Mouse (Mus musculus): ENCODE measurements around the gene Tbl3. TPM values are rescaled to one million over a fixed set of nuclear protein-coding genes. Genes with fewer than 3 reads are reported as not detected.

Tbl3 gene
- total and polyA plus RNA-seq, 3 experiments, result 103 to 111 TPM; not detected in 1

DNA sequence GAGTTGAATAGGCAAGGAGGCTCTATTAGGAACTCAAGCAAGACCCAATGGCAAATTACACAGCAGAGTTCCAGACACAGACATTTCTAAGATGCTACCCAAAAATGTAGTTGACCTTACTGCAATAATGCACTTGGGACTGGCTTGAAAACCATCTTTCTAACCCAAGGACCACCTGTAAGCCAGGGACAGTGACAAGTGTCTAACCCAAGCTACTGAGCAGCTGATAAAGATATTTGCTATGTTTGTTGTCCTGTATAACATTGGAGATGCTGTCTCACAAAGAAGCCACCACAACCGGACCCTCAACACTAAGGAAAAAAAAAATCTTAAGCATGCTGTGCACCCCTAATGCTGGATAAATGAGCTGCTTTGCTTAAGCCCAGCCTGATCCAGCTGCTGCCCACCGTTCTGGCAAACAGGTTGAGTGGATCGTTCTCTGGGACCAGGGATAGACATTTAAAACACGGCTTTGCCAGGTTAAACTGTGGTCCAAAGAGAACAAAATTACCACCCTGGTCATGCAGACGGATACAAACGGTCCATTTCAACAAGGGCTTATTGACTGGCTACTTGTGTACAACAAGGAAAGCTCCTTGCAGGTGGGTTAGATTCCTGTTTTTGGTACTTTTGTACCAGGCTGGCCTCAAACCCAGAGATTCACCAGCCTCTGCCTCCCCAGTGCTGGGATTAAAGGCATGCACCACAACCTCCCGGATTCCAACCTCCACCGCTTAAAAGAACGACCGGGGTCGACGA lies 15.8 kb upstream of the Tbl3 start:
- Histone ChIP-seq H3K4me1 (ENCODE audit: control insufficient read depth in 1 of 2, insufficient read depth in 2 of 2, low read length in 2 of 2) (peaks cover 0 to 12% of the 10 kb centered on the region in 2 experiments; a peak in 3 of 4 replicates), H3K27me3 (ENCODE audit: control insufficient read depth in 1 of 2, insufficient read depth in 2 of 2, low read length in 2 of 2) (no peaks in the 10 kb centered on the region), H3K27ac (ENCODE audit: control insufficient read depth, low read depth, low read length) (peak overlapping the region; percentile 74), H3K36me3 (ENCODE audit: control insufficient read depth in 1 of 2, insufficient read depth in 2 of 2, low read length in 2 of 2) (peaks cover 5 to 15% of the 10 kb centered on the region in 2 experiments; a peak in 3 of 4 replicates), H3K9me3 (replicated peaks; ENCODE audit: insufficient read depth, low read length) (no peaks in the 10 kb centered on the region), H3K79me2 (ENCODE audit: control insufficient read depth, insufficient read depth, low read length, poor library complexity) (peaks cover 47% of the 10 kb centered on the region), H3K4me3 (ENCODE audit: control insufficient read depth in 1 of 2, insufficient read depth in 1 of 2, low read depth in 2 of 2, low read length in 2 of 2) (peak overlapping the region; percentile 70 to 85), H3K9ac (ENCODE audit: control insufficient read depth, low read depth, low read length, poor library complexity, severe bottlenecking) (peak overlapping the region; percentile 79)
- DNase-seq (ENCODE audit: low read depth, low spot score), result peak; percentile 76
- 0 out of 4 replicates have a peak, but pooled peaks of 1 of the 2 experiments have one; percentile 20 for TF ChIP-seq EP300 (IDR thresholded peaks at IDR 0.05; ENCODE audit: low read depth in 1 of 2, low read length in 2 of 2)
- TF ChIP-seq MAX (IDR thresholded peaks at IDR 0.05; ENCODE audit: low read length), result peak; percentile 19; the same call in 1 of the 2 replicates
- no peak for TF ChIP-seq GATA1 (IDR thresholded peaks at IDR 0.05; ENCODE audit: low read depth, low read length)
- no peak for TF ChIP-seq USF2 (IDR thresholded peaks at IDR 0.05; ENCODE audit: borderline replicate concordance in 1 of 2, insufficient read depth in 1 of 2, low read depth in 1 of 2, low read length in 2 of 2)
- no peak for TF ChIP-seq RCOR1 (IDR thresholded peaks at IDR 0.05; ENCODE audit: low read depth, low read length)
- no peak for TF ChIP-seq GABPA (IDR thresholded peaks at IDR 0.05; ENCODE audit: low read depth, low read length)
- no peak; the same call in 1 of the 2 replicates for TF ChIP-seq ZMIZ1 (IDR thresholded peaks at IDR 0.05; ENCODE audit: low read depth, low read length)
- TF ChIP-seq E2F4 (IDR thresholded peaks at IDR 0.05; ENCODE audit: borderline replicate concordance, low read depth, low read length), result no peak
- TF ChIP-seq SMC3 (IDR thresholded peaks at IDR 0.05; ENCODE audit: low read depth, low read length), result 0 out of 2 replicates have a peak, but pooled peaks have one; percentile 10
- peak; percentile 24; the same call in 1 of the 2 replicates for TF ChIP-seq ZNF384 (IDR thresholded peaks at IDR 0.05; ENCODE audit: low read depth, low read length)
- TF ChIP-seq BHLHE40 (IDR thresholded peaks at IDR 0.05; ENCODE audit: borderline replicate concordance, low read depth, low read length), result 0 out of 2 replicates have a peak, but pooled peaks have one; percentile 6
- no peak; the same call in 1 of the 2 replicates for TF ChIP-seq POLR2AphosphoS2 (IDR thresholded peaks at IDR 0.05; ENCODE audit: low read length)
- TF ChIP-seq ETS1 (IDR thresholded peaks at IDR 0.05; ENCODE audit: low read depth, low read length), result no peak
- TF ChIP-seq MAZ (IDR thresholded peaks at IDR 0.05; ENCODE audit: low read depth, low read length), result no peak
- no peak for TF ChIP-seq MEF2A (IDR thresholded peaks at IDR 0.05; ENCODE audit: extremely low read depth, insufficient replicate concordance, low read depth, low read length, poor library complexity, severe bottlenecking)
- TF ChIP-seq TBP (IDR thresholded peaks at IDR 0.05; ENCODE audit: low read depth, low read length), result no peak
- TF ChIP-seq MYC (IDR thresholded peaks at IDR 0.05; ENCODE audit: low read depth, low read length), result no peak
- TF ChIP-seq MYB (IDR thresholded peaks at IDR 0.05; ENCODE audit: low read depth, low read length), result peak; percentile 26; the same call in 1 of the 2 replicates
- TF ChIP-seq SIN3A (IDR thresholded peaks at IDR 0.05; ENCODE audit: low read length), result peak; percentile 10; the same call in 1 of the 2 replicates
- no peak for TF ChIP-seq MAFK (IDR thresholded peaks at IDR 0.05; ENCODE audit: borderline replicate concordance, low read depth, low read length)
- no peak; the same call in 1 of the 2 replicates for TF ChIP-seq MXI1 (IDR thresholded peaks at IDR 0.05; ENCODE audit: low read depth, low read length)
- 0 out of 2 replicates have a peak, but pooled peaks have one; percentile 21 for TF ChIP-seq JUND (IDR thresholded peaks at IDR 0.05; ENCODE audit: low read depth, low read length)
- no peak for TF ChIP-seq HCFC1 (IDR thresholded peaks at IDR 0.05; ENCODE audit: low read depth, low read length)
- no peak for TF ChIP-seq TCF12 (IDR thresholded peaks at IDR 0.05; ENCODE audit: low read depth, low read length)
- no peak for TF ChIP-seq RAD21 (IDR thresholded peaks at IDR 0.05; ENCODE audit: low read depth, low read length)

Data from MEL (cell line).